Mouse (Mus musculus): ENCODE results near the gene Hcls1. TPM values are rescaled to one million over a fixed set of nuclear protein-coding genes. Genes with fewer than 3 reads are reported as not detected.

Hcls1 gene
- total RNA-seq, 2 experiments from 2014 or later, result 10.0 to 12.4 TPM

GRCm38 (mm10) chr16:36930231-36931136, 4.3 kb upstream of the Hcls1 start:
- DNase-seq, result no peak

GRCm38 (mm10) chr16:36931381-36931780, 3.4 kb upstream of the Hcls1 start:
- DNase-seq, result no peak

DNA sequence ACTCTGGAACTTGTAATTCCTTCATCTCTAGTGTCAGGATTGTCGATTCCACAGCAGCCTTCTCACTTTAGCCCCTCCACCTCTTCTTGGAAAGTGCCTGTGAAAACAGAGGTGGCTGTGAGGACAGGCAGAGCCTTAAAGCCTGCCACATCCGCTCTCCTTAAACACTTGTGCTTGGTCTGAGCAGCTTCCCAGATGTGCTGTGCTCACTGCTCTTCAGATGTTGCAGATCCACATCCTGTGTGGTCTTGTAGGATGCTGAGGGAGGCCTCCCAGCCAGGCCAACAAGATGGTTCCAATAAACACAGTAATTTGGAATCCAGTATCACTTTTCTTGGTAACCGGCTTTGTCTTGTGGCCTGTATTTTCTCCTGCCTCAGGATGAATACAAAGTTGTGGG, 2.8 kb upstream of the Hcls1 start:
- DNase-seq, result no peak

DNA sequence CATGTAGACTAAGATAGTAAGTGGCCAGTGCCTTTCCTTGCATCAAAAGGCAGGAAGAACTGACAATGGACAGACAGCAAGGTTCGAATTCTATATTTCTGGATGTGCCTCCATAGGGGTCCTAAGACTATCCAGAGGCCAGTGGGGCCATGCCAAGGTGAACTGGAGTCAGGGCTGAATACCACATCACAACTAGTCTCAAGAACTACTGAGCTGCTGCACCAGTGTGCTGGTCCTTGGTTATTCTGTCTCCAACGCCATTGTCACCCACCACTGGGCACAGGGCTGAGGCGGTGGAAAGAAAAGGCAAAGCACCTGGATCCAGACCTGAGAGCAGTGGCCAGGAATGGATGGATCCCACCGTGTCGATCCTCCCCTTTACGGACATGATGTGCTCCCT, 2.2 kb upstream of the Hcls1 start:
- DNase-seq, result no peak

- DNase-seq, result peak; percentile 37 to 38
Observed at GRCm38 (mm10) chr16:36934131-36934840, 497 bp upstream of the Hcls1 start.

DNA sequence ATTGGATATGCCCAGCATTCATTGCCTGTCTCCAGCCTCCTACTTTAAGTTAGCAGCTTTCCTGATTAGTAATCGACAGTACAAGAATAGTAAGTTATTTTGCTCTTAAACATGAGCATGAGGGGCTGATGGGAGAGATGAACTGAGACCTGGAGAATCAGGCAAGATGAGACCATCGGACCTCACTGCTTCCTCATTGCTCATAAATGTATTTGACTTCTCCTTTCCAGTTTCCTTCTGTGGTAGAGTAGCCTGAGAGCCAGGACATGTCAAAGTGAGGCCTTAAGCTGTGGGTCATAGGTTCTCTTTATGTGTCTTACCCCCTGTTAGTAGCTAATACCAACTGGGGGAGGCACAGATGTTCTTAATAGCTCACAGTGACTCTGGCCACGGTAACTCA, 1.0 kb downstream of the Hcls1 start:
- DNase-seq, result no peak

GRCm38 (mm10) chr16:36941137-36941727, 6.4 kb downstream of the Hcls1 start:
- peak; percentile 55 to 75 for DNase-seq

- peak in 1 of 2 experiments; percentile 40 for DNase-seq
Observed at GRCm38 (mm10) chr16:36941895-36942294, 7.1 kb downstream of the Hcls1 start.

GRCm38 (mm10) chr16:36943591-36943990, 8.8 kb downstream of the Hcls1 start:
- DNase-seq, result no peak

DNA sequence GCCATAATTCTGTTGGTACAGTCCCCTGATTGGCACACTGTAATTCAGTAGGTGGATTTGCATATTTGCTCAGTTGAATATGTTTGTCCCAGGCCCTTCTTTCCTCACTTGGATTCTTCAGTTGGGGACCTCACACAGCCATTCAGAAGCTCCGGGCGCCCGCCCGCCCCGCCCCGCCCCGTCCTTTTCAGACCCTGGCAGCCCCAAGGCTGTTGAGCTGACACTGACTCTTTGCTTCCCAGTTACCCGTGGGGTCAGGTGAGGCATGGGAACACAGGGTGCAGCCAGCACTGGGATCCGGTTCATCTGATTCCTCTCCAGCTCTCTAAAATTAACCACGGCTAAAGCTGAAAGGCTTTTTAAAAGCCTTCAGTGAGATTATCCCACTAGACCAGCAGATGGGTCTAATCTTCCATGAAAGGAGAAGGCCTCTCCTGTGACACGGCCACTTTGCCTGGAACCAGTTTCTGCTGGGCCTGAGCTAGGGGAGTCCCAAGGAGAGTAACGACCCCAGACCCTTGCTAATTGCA, 10.2 kb downstream of the Hcls1 start:
- DNase-seq, result peak; percentile 75 to 86

DNA sequence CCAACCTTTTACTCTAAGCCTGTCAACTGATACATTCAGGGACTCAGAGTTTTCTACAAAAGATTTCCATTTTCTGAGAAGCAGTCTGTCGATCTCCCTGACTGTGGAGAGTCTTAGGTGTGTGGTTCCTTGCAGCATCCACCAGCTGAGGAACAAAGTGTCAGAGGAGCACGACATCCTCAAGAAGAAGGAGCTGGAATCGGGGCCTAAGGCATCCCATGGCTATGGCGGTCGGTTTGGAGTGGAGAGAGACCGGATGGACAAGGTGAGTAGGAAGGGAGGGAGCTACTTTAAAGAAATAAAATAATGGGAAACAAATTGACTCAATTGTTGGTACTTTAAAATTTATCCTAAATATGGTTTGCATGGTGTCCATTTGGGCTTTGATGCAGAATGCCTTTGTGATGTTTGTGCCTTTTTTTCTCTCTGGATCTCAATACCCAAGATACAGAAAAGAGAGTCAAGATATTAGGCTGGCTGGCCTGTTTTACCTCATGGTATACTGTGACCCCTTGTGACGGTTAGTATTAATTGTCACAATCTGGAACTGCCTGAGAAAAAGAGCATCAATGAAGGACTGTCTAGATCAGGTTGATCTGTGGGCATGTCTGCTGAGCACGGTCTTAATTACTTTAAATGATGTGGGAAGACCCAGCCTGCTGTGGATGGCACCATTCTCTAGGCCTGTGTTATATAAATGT, 11.8 kb downstream of the Hcls1 start:
- no peak for DNase-seq

DNA sequence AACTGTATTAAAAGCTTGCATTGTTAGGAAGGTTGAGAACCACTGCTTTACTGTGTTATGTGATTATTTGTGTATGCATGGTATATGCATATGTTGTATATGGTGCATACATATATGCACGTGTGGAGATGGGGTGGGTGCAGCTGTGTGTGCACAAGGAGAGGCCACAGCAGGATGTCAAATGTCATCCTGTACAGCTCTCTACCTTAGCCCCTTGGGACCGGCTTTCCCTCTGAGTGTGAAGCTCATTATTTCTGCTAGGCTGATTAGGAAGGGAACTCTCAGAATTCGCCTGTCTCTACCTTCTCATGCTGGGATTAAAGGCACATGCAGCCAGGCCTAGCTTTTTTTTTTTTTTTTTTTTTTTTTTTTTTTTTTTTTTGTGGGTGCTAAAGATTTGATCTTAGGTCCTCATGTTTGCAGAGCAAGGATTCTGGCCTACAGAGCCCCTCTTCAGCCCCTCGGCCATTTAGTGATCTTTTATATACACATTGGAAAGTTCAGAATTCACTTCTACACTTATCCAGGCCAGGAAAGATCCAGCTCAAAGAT, 12.9 kb downstream of the Hcls1 start:
- no peak for DNase-seq

GRCm38 (mm10) chr16:36949614-36950336, 15.0 kb downstream of the Hcls1 start:
- no peak for DNase-seq

DNA sequence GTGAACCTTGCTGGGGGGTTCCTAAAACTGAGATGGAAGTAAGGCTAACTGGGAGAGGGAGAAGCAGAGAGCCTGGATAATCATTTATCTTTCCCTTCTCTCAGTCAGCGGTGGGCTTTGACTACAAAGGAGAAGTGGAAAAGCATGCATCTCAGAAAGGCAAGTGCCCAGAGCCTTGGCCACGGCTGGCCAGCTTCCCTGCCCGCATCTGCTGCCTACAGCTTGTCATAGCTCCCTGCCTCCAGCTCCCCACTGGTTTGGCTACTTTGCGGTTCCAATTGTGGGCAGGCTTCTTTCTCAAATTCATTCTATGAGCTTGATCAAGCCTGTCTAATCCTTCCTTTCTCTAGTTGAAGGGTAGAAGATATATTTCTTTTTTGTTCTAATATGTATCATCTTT, 16.2 kb downstream of the Hcls1 start:
- DNase-seq, result no peak

DNA sequence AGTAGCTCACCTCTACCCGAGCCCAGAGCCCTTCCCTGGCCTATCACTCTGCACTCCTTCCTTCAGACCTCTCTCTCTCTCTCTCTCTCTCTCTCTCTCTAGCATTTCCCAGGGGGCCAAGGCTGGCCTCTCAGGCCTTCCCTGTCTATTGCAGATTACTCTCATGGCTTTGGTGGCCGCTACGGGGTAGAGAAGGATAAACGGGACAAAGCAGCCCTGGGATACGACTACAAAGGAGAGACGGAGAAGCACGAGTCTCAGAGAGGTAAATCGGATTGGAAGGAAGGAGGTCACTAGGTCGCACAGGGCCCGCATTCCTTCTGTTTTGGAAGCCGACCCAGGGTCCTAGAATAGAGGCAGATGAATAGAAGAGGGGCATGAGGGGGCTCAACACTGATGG, 20.3 kb downstream of the Hcls1 start:
- no peak for DNase-seq

GRCm38 (mm10) chr16:36963415-36963814, 28.6 kb downstream of the Hcls1 start:
- DNase-seq, result no peak

DNA sequence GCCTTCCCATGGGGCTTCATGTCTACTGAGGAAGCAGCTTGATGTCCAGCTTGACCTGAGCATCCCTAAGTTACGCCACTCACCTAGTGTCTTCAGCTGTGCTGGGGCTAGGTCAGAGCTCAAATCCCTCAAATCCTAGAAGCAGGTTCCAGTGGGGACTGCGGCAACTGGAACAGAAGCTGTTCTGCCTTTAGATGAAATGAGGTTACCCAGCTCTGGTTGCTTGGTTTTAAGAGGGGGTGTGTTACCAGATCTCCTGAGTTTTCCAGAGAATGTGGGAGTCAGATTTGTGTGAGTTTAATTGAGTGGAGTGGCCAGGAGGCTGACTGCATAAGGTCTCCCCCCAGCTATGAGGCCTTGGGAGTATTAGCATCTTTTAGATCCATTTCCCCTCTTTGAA, 44.3 kb downstream of the Hcls1 start:
- no peak for DNase-seq

DNA sequence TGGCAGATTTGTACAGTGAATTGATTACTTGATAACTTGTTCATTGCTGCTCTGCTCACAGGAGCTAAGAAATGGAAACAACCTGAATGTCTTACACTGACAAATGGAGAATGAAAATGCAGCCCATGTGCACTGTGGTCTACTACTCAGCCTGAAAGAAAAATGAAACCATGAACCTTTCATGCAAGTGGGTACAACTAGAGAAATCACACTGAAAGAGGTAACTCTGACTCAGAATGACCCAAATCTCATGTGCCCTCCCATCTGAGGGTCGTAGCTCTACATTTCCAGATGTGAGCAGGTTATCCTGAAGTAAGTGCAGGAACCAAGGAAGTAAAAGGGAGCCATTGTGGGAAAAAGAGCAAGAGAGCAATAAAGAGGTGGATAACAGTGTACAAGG, 49.0 kb downstream of the Hcls1 start:
- no peak for DNase-seq

DNA sequence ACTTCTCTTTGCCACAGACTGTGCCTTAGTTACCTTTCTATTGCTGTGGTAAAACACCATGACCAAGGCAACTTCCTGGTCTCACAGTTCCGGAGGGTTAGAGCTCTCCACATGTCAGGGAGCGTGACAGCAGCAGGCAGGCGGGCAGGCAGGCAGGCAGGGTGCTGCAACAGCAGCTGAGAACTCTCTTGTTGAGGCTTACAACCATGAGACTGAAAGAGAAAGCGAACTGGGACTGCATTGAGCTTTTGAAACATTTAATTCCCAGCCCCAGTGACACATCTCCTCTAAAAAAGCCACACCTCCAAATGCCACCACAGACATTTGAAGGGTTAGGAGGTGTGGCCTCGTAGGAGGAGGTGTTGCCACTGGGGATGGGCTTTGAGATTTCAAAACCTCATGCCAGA, 50.9 kb downstream of the Hcls1 start:
- DNase-seq, result peak; percentile 45 to 49

DNA sequence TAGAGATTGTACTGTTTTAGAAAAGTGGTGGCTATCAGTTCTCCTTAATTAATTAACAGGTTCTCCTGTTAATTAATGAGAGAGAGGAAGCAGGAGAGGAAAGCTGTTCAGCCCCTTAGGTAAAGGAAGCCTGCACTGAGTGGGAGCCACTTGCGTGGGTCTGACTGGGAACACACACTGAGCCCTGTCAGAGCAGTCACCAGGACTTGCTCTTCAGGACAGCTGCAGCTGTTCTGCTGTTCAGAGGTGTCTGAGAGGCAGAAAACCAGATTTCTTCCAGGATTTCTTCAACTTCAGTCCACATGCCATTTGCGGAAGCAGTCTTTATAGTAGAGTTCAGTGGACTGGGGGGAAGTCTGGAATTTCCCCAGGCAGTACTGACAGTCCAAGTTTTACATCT, 52.6 kb downstream of the Hcls1 start:
- DNase-seq, result no peak

- DNase-seq, result no peak
Observed at GRCm38 (mm10) chr16:36988066-36988465, 53.3 kb downstream of the Hcls1 start.

Data from heart, adult 18-20 months (tissue).